Mouse (Mus musculus) R1 (cell line): ENCODE measurements around the gene Ide.
A peak's percentile ranks its signal among the peaks of the same experiment; 100 is the strongest.

Experiments
- DNase-seq: peaks from one replicate; pipeline ENCODE4 v3.0.0-alpha.2; 2018; ENCODE audit warnings: low read depth, low spot score

The Ide gene

DNA sequence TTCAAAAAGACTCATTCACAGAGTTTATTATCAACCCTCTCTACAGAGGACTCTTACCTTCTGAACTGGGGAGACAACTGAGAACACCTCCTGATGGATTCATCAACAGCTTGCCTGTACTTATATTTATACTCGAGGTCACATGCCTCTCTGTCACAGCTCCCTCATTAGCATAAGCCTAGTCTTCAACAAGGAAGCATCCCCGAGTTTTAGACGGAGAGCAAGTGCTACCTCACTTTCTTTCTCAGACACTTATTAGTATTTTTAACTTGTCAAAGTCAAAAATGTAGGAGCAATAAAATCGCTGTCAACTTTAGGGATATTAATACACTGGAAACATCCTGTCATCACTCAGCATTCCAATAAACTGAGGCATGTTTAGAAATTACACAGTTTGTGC lies at the start of gene Ide:
TSS of gene Ide (minus strand) at position 101 of the 400 bp plus-strand sequence.
- no peak for DNase-seq

DNA sequence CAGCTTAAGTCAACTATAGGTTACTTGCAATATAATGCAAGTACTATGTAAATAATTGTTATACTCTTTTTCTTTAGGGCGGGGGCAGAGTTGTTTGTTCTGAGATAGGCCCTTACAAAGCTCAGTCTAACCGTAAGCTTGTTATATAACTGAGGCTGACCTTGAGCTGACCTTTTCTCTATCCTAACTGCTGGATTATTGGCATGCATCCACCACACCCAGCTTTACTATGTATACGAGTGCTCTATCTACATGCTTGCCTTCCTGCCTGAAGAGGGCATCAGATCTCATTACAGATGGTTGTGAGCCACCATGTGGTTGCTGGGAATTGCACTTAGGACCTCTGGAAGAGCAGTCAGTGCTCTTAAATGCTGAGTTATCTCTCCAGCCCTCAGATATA lies 48.5 kb upstream of the Ide start:
- peak; percentile 78 for DNase-seq

DNA sequence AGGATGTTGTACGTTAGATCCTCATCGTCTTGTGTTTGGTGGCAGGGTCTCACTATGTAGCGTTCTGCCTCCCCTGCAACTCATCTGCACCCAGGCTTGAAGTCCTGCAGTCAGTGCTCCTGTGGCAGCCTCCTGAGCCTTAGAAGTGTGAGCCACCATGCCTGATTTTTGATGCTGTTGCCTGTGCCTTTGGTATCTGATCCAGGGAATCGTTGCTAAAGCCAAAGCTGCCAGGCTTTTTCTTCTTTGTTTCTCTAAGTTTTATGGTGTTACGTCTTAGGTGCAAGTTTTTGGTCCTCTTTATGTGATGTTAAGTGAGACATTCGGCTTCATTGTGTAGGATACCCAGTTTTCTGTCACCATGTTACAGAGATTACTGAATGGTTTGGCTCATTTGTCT lies 41.2 kb upstream of the Ide start:
- no peak for DNase-seq

DNA sequence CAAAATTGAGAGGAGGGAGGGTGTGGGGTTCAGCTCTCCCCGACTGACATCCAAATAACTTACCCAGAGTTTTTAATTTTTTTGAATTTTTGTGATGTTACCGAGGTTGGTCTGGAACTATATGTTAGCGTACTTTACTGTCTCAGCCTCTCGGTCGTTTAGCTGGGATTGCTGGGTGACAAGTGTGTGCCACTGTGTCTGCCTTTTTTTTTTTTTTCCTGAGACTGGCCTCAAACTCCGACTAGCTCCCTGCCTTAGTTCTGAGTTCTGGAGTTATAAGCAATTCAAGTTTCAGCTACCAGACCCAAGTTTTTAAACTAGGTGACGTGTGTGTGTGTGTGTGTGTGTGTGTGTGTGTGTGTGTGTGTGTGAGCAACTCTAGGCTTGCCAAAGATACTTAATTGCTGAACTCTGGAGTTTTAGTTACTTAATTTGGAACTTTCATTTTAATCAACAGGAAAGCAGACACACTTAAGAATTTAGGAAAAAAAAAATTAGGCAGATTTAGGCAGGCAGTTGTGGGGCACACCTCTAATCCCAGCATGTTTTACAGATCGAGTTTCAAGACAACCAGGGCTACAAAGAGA lies 39.8 kb upstream of the Ide start:
- no peak for DNase-seq

DNA sequence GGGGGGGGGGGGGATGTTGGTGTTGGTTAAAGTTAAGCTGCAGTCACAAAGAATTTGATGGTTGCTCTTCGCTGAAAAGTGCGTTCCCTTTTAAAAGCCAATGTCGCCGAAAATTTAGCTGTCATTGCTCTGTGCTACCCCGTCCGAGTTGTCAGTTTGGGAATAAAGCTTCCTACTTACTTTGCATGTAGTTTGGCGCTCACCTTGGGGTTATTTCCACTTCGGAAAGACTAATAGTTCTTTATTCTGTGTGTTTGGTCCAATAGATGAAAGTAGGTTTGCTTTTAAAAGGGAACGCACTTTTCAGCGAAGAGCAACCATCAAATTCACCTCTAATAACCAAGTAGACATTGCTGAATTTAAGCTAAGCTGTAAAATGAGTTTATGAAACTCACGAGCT lies 39.2 kb upstream of the Ide start:
- DNase-seq = no peak

DNA sequence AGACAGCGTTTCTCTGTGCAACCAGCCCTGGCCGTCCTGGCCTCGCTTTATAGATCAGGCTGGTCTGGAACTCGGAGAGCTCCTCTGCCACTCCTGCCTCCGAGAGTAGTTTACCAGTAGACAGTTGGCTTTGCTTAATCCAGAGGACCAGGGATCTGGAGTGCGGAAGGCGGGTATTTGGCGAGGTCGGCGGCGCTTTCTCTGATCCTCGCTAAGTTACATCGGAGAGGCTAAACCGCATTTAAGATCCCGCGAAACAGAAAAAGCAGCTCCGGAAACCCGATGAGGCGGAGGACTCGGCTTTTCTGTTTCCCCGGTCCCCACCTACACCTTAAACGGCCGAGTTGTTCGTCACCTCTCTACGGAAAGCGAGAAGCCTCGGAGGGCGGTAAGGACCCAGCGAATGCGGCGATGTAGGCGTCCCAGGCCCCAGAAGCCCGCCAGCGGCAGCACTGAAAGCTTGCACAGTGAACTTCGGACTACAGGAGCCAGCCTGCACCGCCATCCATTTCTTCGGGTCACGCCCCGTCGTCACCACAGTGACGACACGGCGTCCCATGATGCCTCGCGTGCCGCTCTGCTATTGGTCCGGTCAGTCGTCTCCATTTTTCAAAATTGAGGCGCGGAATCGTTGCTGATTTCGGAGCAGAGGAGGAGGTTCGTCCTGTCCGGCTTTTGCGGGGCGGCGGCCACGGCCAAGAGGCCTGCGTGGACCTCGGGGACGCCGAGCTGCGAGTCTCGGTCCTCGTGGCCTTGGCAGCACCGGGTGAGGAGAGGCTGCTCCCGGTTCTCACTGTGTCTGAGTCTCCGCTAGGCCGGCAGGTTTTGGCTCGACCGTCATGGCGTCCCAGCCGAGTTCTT lies 38.3 kb upstream of the Ide start, which contains the start of gene Kif11:
TSS of gene Kif11 (plus strand) at position 649 of the 861 bp plus-strand sequence.
- DNase-seq = peak; percentile 95

DNA sequence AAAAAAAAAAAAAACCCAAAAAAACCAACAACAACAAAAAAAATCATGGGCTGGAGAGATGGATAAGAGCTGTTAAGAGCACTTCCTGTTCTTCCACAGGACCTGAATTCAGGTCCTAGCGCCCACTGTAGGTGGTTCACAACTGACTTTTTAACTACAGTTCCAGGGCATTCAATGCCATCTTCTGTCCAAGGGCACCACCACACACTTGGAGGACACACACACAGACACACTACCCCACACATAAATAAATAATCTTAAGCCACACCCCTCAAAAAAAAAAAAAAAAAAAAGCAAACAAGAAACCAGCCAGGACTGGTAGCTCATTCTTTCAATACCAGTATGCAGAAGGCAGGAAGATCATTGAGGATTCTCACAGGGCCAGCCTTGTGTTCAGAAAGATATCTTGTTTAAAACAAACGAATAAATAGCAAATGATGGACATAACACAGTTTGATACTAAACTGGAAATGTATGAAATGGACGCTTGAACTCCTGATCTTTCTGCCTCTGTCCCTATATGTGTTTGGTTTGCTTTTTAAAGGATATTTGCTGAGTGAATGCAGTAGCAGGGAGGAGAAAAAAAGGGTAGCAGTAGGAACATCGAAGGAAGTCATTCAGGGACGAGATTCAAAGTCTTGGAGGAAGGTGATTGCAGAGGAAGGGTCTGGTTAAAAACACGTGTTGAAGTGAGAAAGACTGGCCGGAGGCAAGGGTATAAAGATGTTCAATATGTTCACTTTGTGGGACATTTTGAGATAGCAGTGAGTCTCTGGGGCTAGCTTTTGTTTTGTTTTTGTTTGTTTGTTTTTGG lies 37.5 kb upstream of the Ide start:
- DNase-seq = peak; percentile 40

DNA sequence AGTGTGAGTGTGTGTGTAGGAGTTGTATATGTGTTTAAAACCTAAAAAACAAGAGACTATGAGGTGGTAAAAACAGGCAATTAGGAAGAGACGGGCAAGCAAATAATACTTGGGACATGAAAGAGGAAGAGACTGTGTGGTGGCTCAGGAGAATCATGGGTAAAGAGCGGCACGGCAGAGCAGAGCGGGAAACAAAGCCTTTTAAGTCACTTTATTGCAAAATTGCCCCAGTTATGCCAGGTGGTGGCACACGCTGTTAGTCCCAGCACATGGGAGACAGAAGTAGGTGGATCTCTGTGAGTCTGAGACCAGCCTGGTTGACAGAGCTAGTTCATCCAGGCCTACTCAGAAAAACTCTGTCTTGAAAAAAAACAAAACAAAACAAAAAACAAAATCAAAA lies 32.7 kb upstream of the Ide start:
- DNase-seq = no peak

DNA sequence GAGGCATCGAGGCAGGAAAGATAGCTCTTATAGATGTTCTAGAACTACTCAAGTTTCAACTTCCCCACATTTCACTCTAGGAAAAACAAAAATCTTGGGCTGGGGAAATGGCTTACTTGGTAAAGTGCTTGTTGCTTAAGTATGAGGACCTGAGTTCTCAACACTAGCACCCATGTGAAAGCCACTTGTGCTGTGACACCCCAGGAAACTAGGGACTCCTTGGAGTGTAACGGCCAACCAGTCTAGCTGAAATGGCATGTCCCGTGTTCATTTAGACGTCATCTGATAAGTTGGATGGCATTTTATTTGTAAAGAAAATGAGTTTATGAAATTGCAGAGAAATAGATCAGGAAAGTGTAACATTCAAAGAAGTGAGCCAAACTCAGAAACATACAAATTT lies 32.3 kb upstream of the Ide start:
- DNase-seq = no peak

DNA sequence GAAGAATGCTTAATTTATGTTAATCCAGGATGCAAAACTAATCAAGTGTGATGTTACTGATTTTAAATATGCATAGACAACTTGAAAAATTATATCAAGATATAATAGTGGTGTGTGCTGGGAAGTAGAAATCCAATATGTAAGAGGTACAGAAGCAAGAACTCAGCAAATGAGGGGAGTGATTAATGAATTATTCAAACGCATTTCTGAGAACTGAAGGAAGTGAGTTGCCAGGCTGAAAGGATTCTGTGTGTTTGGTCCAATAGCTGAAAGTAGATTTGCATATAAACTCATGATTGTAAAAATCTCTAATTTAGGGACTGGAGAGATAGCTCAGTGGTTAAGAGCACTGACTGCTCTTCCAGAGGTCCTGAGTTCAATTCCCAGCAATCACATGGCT lies 31.3 kb upstream of the Ide start:
- DNase-seq = no peak

DNA sequence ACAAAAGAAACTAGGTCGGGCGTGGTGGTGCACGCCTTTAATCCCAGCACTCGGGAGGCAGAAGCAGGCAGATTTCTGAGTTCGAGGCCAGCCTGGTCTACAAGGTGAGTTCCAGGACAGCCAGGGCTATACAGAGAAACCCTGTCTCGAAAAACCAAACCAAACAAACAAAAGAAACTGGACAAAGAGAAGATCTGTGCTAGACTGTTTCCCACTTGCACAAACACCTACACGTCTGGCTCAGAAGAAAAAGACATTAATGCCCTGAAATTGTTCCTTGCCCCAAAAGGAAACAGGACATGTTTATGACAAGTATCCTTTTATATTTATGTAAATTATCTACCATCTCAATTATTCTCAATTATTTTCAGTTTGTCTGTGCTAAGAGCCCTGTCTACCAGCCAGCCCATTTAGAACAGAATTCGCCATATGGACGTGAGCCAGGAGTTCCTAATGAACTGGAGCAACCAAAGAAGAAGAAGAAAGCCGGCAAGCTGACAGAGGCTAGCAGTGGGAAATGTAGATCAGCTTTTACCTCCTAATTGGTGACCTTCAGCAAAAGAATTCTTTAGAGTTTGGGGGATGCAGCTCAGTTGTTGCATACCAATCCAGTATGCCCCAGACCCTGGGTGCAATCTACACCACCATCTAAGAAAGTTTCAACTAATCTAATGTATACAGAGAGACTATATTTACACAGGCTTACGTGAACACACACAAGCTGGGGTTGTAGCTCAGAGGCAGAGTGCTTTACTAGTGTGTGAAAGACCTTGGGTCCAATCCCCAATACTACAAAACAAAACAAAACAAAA lies 25.7 kb upstream of the Ide start:
- no peak for DNase-seq

DNA sequence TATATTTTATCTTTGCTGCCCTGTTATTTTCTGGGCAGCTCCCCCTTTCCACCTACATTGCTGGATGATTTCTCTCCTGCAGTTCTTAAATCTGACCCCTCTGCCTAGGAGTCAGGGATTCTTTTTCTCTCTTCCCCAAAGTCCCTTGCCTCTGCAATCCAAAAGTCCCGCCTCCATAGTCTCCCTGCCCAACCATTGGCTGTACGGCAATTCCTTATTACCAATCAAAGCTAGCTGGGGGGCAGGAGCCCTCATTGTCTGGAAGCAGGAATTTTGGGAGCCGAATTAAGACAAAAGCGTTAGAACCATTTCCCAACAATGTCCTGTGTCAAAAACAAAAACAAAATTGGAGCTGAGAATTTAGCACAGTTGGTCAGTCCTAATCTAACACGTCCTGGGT lies 24.9 kb upstream of the Ide start:
- DNase-seq = peak; percentile 92

DNA sequence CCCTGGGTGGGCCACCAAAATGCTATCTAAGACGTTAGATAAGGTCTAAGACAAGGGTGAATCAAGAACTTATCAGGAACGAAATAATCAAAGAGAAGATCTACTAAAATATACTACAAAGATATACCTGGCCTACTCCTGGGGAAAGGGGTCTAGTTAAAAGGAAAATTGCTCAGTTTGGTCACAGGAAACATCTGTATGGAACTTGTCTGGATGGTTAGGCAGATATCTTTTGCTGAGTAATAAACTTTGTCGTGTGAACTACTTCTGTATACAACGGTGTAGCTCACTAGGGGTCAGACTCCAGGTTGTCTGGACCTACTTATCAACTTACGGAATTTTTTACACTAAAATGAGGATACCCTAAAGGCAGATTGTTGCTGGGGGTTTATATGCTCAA lies 22.4 kb upstream of the Ide start:
- DNase-seq = no peak

DNA sequence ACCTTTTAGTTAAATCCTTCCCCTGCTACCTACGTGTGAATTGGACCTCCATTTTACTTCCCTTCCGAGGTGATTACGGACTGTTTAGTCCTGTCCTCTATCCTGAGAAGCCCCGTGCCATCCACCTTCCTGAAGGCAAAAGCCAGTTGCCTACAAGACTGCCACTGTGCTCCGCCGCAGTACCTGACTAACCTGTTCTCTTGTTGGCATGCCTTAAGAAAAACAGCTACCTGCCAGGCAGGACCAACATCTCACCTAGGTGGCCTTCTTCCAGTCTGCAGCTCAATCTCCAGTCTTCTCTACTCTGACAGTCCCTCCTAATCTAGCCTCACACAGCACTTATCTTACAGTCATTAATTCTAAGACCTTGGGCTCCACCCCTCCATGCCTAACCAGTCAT lies 15.7 kb upstream of the Ide start:
- no peak for DNase-seq

DNA sequence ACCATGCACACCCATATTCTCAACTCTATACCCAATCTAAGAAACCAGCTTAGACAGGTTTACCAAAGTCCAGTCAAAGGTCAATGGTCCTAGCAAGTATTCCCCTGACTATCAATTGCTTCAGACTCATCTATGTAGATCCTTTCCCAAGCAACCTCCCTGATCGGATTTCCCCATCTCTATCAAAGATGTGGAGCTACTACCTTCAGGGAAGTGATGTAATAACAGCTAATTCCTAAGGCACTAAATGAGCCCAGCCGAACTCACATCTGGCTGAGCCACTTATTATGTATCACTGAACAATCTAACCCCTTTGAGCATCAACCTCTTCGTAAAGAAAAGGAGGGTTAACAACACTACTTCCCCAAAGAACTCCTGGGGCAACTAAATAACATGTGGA lies 15.1 kb upstream of the Ide start:
- no peak for DNase-seq

DNA sequence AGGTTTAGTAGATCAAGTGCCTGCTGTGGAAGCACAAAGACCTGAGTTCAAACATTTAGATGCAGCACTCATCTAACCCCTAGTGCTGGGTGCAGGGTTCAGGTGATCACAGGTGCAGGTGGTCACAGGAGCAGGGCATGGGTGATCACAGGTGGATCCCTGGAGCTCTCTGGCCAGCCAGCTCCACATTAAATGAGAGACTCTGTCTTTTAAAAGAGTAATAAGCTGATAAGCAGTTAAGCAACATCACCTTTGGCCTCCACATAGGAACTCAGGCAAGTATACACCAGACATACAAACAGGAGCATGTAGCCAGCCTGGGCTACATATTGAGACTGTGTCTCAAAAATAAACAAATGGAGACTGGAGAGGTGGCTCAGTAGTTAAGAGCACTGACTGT lies 11.3 kb upstream of the Ide start:
- DNase-seq = no peak

DNA sequence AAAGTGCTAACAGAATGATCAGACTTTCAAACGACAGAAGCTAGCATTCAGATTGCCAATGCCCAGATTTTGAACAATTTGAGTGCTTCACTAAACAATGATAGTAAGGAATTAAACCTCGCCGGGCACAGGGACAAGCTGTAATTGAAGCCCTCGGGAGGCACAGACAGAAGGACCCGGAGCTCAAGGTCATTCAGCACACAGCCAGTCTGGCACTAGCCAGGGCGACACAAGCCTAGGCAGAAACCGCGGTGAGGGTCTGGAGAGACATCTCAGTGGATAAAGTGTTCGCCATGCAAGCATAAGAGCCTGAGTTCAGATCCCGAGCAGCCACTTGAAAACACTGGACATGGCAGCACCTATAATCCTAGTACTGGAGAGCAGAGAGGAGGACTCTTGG lies 10.7 kb upstream of the Ide start:
- DNase-seq = no peak

DNA sequence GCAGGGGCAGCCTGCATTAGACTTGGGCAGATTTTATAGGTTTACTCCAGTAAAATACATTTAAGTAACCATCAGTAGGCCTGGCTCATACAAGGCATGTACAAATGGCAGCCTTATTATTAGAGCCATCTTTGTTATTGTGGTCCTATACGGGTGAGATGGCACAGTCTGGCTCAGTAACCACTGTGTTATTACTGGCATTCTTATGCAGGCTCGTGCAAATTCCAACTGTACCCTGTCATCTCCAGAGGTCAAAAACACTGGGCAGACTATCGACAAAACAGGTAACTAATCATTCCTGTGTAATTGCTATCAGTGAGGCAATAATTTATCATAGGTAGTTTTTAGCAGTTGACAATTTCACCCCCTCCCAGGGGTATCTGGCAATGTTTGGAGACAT lies 8.6 kb upstream of the Ide start:
- DNase-seq = no peak

DNA sequence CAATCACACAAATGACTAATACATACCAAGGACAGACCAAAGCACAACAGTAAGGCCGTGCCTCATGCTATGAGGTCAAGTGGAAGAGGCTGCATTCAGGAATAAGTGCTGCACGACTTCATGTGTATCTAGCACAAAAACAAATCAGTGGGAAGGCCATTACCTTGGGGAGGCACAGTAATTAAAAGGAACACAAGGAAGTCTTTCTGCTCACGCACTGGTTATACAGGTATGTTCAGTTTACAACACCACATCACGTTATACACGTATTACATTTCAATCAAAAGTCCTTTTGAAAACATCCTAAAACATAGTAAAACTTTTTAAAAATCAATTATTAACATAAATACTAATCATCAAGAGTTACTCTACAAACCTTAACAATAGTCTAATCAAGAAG lies 6.2 kb upstream of the Ide start:
- DNase-seq = no peak

DNA sequence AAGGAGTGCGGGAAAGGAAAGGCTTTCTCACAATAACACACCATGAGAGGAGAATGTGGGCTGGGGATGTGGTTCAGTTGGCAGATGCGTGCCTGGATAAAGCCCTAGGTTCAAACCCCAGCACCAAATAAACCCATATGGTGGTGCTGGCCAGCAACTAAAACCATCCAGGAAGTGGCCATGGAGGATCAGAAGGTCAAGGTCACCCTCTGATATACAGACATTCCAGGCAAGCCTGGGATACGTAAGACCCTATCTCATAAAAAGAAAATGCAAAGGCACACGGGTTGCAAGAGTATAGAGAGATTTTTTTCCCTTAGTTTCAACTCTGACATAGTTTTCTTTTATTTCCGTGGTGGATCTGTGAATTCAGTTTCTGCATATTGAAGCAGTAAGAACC lies 3.3 kb upstream of the Ide start:
- DNase-seq = peak; percentile 75

DNA sequence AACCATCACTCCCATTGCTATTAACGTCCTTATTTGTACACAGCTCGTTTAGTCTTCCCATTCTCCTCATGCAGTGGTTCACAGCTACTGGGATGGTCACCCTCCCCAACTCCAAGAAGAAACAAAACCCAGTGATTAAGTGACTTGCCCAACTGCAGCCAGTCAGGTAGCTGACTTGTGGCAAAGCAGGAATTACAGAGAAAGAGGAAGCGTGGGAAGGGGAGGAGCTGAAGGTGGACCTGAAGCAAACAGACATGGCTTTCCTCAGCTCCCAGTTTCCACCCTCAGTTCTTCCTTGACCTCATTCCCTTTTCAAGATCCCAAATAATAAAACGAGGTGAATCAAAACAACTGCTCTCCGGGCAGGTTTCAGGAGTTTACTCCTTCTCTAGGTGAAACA lies 2.8 kb upstream of the Ide start:
- DNase-seq = peak; percentile 49

DNA sequence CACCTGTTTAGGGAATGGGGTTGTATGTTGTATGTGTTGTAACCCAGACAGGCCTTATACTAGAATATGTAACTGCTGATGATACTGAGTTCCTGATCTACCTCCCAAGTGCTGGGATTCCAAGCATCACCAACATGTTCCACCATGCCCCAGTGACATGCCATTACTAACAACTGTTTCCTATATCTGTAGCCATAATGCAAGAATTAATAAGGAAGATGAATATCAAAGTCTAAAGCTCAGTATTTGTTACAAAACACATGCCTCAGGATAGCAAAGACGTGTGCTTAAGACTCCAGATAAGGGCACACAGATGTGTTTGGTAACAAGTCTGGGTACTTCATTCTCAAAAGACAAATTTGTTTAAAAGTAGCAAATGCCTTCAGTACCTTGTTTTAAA lies 2.3 kb downstream of the Ide start:
- no peak for DNase-seq
